Mouse (Mus musculus): Measurements from ENCODE around the gene Camk1d.

Gene Camk1d

DNA sequence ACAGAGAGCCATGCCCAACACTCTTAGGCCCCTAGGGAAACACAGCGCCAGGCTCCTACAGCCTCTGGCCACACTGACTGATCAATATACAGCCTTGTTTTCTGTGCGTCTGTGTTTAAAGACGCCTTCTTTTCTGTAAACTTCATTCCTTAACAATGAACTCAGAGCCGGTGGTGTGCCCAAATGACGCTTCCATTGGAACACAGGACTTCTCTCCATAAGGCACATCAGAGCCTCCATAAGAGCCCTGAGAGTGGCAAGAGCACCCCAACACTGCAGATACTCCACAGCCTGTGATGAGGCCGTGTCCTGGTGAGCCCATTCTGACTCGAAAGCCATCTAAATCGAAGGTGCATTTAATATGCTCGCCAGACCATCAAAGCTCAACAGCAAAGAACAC, 50.8 kb downstream of the Camk1d start:
- no peak for DNase-seq (ENCODE audit: low read depth, low spot score)

DNA sequence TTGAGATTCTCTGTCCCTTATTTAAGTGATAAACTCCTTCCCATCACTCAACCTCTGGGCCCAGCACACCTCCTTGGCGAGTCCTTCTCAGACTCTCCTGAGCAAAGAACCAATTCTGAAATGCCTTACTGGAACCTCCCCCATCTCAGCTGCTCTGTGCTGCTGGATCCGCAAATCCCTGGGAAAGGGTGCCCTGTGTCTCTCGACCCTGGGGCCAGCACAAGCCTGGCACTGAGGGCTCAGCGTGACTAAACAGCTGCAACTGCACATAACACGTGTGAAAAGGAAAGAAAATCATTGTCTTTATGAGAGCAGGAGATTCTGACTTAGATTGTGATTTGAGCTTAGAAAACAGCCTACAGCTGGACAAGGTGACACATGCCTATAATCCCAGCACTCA, 52.4 kb downstream of the Camk1d start:
- no peak for DNase-seq (ENCODE audit: low read depth, low spot score)

- no peak for DNase-seq (ENCODE audit: low read depth, low spot score)
Measured at GRCm38 (mm10) chr2:5658000-5658399, 56.3 kb downstream of the Camk1d start.

DNA sequence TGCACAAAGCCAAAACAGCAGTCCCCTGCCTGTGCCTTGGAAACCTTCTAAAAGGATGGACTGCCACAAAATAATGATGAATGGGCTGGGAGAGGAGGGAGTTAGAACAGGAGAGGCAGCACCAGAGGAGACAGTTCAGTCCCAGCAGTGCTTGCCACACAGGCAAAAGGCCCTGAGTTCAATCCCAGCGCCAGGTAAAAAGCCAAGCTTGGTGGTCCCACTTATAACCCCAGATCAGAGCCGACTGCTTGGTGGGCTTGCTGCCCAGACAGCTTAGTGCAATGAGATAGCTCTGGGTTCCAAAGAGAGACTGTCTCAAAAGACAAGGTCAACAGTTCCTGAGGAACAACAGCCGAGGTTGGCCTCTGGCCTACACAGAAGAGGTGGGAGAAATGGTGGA, 58.0 kb downstream of the Camk1d start:
- DNase-seq (ENCODE audit: low read depth, low spot score): no peak

- DNase-seq (ENCODE audit: low read depth, low spot score): no peak
Measured at GRCm38 (mm10) chr2:5652071-5652470, 62.2 kb downstream of the Camk1d start.

GRCm38 (mm10) chr2:5651285-5651870, 62.9 kb downstream of the Camk1d start:
- DNase-seq (ENCODE audit: low read depth, low spot score): no peak

DNA sequence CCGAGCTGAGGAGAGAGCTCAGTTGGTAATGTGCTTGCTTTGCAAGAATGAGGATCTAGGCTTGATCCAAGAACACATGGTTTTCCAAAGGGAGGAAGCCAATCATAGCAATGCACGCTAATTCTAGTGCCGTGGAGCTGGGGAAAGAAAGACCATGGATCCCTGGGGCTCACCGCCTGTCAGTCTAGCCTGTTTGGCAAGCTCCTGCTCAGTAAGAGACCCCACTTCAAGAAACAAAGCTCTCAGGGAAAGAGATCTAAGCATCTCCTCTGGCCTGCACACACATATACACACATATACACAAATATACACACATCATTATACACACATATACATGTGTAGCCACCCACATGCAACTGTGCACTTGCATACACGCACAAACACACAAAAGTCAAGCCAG, 65.1 kb downstream of the Camk1d start:
- DNase-seq (ENCODE audit: low read depth, low spot score): no peak

- DNase-seq (ENCODE audit: low read depth, low spot score): peak; percentile 58
Measured at GRCm38 (mm10) chr2:5648764-5649163, 65.6 kb downstream of the Camk1d start.

GRCm38 (mm10) chr2:5646322-5646721, 68.0 kb downstream of the Camk1d start:
- no peak for DNase-seq (ENCODE audit: low read depth, low spot score)

- DNase-seq (ENCODE audit: low read depth, low spot score): peak; percentile 55
Measured at GRCm38 (mm10) chr2:5645584-5645983, 68.7 kb downstream of the Camk1d start.

GRCm38 (mm10) chr2:5643937-5644336, 70.4 kb downstream of the Camk1d start:
- DNase-seq (ENCODE audit: low read depth, low spot score): no peak

DNA sequence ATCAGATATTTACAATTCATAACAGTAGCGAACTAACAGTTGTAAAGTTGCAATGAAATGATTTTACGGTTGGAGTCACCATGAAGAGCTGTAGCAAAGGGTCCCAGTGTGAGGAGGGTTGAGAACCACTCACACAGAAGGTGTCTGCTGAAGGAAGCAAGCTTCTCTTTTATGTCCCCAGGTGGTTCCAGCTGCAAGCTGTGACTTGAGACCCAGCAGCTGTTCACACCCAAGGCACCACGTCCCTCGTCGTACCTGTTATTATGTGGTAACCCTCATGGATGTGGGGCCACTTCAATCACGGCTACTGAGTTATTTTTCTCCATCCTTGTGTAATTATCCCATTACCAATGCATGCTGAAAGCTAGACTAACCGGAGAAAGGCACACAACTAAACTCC, 71.1 kb downstream of the Camk1d start:
- no peak for DNase-seq (ENCODE audit: low read depth, low spot score)

DNA sequence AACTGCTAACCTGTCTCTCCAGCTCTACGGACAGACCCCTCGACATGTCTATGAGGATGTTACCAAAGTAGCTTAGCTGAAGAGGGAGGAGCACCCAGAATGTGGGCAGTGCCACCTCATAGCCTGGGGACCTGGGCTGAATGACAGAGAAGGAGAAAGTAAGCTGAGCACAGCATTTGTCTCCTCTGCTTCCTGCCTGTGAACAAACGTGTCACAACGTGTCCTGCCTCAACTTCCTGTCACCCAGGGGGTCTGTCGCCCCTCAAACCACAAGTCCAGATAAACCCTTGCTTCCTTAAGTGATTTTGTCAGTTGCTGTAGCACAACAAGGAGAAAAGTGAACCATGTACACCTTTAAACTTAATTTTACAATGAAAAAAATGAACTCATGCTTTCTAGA, 71.7 kb downstream of the Camk1d start:
- no peak for DNase-seq (ENCODE audit: low read depth, low spot score)

GRCm38 (mm10) chr2:5641678-5642077, 72.6 kb downstream of the Camk1d start:
- no peak for DNase-seq (ENCODE audit: low read depth, low spot score)

GRCm38 (mm10) chr2:5640586-5640985, 73.7 kb downstream of the Camk1d start:
- no peak for DNase-seq (ENCODE audit: low read depth, low spot score)

GRCm38 (mm10) chr2:5636801-5637742, 77.2 kb downstream of the Camk1d start:
- DNase-seq (ENCODE audit: low read depth, low spot score): peak; percentile 68

DNA sequence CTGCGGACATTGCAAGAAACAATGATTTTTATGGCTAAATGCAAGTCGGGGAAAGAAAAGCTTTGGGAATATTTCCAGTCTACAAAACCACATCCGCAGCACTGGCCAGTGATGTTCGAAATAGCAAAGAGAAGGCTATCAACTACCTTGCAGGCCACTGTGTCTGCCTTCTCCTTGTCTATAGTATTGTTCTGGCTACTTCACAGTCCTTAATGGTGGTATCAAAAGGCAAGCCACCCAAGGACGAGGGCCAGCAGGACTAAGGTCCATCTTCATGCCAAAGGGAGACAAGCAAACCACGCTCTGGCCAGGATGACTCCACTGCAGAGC, 82.0 kb downstream of the Camk1d start:
- DNase-seq (ENCODE audit: low read depth, low spot score): no peak

GRCm38 (mm10) chr2:5631676-5632354, 82.5 kb downstream of the Camk1d start:
- no peak for DNase-seq (ENCODE audit: low read depth, low spot score)

DNA sequence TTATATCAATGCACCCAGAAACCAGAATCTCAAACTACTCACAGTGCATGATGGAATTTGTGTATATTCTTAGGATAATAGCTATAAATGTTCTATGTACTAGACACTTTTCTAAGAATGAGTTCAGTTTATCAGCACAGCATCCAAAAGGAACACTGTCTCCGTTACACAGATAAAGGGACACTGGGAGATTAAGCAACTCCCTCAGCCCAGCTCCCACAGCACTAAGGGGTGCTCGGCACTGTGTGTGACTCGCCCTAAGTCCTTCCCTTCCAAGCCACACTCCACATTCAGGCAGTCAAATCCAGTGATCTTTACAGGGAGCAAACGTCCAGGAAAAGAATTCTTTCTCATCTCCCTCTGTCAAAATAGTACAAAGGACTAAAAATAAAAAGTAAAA, 83.6 kb downstream of the Camk1d start:
- DNase-seq (ENCODE audit: low read depth, low spot score): no peak

- no peak for DNase-seq (ENCODE audit: low read depth, low spot score)
Measured at GRCm38 (mm10) chr2:5624379-5624778, 89.9 kb downstream of the Camk1d start.

- DNase-seq (ENCODE audit: low read depth, low spot score): no peak
Measured at GRCm38 (mm10) chr2:5618361-5618896, 95.9 kb downstream of the Camk1d start.

GRCm38 (mm10) chr2:5614896-5615295, 99.4 kb downstream of the Camk1d start:
- peak; percentile 82 for DNase-seq (ENCODE audit: low read depth, low spot score)
